Mouse (Mus musculus) heart, adult 2 months (tissue): ENCODE measurements at regions not wholly inside any gene's neighbourhood (a gene's known extent, or its start where the extent isn't known, plus 50 kb on each side); places are given as distances from the start of the nearest gene placed in this dataset.
A peak's percentile ranks its signal among the peaks of the same experiment; 100 is the strongest.
"Not testable (repeated sequence)": the region's sequence is repeated elsewhere in the genome, so short reads cannot be mapped to it uniquely, and the experiment has no call there.

Experiments
- DNase-seq, 2 experiments: peaks; one replicate each; pipeline ENCODE4 v3.0.0; 2021
- H3K27ac ChIP-seq: fragments of 200-600 bp; 2 replicates; pipeline ENCODE4 v1.8.1; 2022
- H3K27me3 ChIP-seq: fragments of 200-500 bp; 2 replicates; pipeline ENCODE4 v1.6.1; 2012; ENCODE audit warnings: mild to moderate bottlenecking, low read length, inconsistent platforms, mixed read lengths; ENCODE audit not compliant: control insufficient read depth, insufficient read depth
- H3K36me3 ChIP-seq: fragments of 200-500 bp; 2 replicates; pipeline ENCODE4 v1.6.1; 2012; ENCODE audit warnings: low read length, inconsistent platforms; ENCODE audit not compliant: control insufficient read depth, insufficient read depth
- H3K4me1 ChIP-seq: fragments of 200-500 bp; 2 replicates; pipeline ENCODE4 v1.6.1; 2011; ENCODE audit warnings: low read length; ENCODE audit not compliant: control insufficient read depth, insufficient read depth
- H3K4me3 ChIP-seq: fragments of 200-600 bp; 2 replicates; pipeline ENCODE4 v1.8.1; 2022
- H3K79me2 ChIP-seq: fragments of 200-500 bp; replicated peaks from 2 replicates; pipeline ENCODE4 v1.6.1; 2012; ENCODE audit warnings: mild to moderate bottlenecking, inconsistent platforms, low read length, moderate library complexity, mixed read lengths; ENCODE audit not compliant: control insufficient read depth, insufficient read depth
- H3K9ac ChIP-seq: fragments of 200-500 bp; 2 replicates; pipeline ENCODE4 v1.6.1; 2012; ENCODE audit warnings: low read depth, mild to moderate bottlenecking, control low read depth, inconsistent platforms, low read length, mixed read lengths
- CTCF ChIP-seq: fragments of 200-600 bp; IDR thresholded peaks from 2 replicates; pipeline ENCODE4 v1.8.1; 2022; ENCODE audit warnings: antibody characterized with exemption, mild to moderate bottlenecking, moderate library complexity
- EP300 ChIP-seq: fragments of 200-500 bp; IDR thresholded peaks from 2 replicates; pipeline ENCODE4 v1.6.1; 2011; ENCODE audit warnings: low read depth, low read length, control low read depth; ENCODE audit not compliant: insufficient read depth
- POLR2A ChIP-seq: fragments of 200-500 bp; IDR thresholded peaks from 2 replicates; pipeline ENCODE4 v1.6.1; 2011; ENCODE audit warnings: mild to moderate bottlenecking, low read depth, low read length, control low read depth; ENCODE audit not compliant: insufficient read depth
- WGBS: fragments of 180-500 bp; shearing (Covaris S2); methylation state at CpG from one replicate; pipeline ENCODE4 v1.1.7; 2018; 5-methylcytosine and 5-hydroxymethylcytosine counted together
- intact Hi-C: fragments of 180-260 bp; cut with DNase I; formaldehyde crosslinking; loops from one replicate; pipeline ENCODE4 v1.15.1; 2025

- no peak overlapping the region for H3K27ac ChIP-seq
- no peak overlapping the region for H3K4me3 ChIP-seq
- H3K79me2 ChIP-seq: no peaks in the 10 kb centered on the region
- intact Hi-C loops: no loop called here
- WGBS: 47% methylated on average over 2 of the region's 2 CpGs
- peak; percentile 47 for TF ChIP-seq CTCF
- TF ChIP-seq POLR2A: no peak
- TF ChIP-seq EP300: no peak
- no peak overlapping the region for H3K9ac ChIP-seq
- H3K27me3 ChIP-seq: no peaks in the 10 kb centered on the region
- no peaks in the 10 kb centered on the region for H3K36me3 ChIP-seq
- no peaks in the 10 kb centered on the region for H3K4me1 ChIP-seq
- DNase-seq: no peak
Observed at GRCm38 (mm10) chr6:64973968-64974367, 68.4 kb upstream of the Smarcad1 start.

GRCm38 (mm10) chr6:64974453-64974852 lies 67.9 kb upstream of the Smarcad1 start:
- intact Hi-C loops, DNase-seq: not testable (repeated sequence)
- 76% methylated on average over 1 of the region's 1 CpGs for WGBS

GRCm38 (mm10) chr6:64982132-64982531 lies 60.3 kb upstream of the Smarcad1 start:
- no peak overlapping the region for H3K27ac ChIP-seq
- 56% methylated on average over 2 of the region's 2 CpGs for WGBS
- intact Hi-C loops: no loop called here
- H3K4me3 ChIP-seq: no peak overlapping the region
- no peaks in the 10 kb centered on the region for H3K79me2 ChIP-seq
- no peaks in the 10 kb centered on the region for H3K27me3 ChIP-seq
- no peak overlapping the region for H3K9ac ChIP-seq
- no peaks in the 10 kb centered on the region for H3K36me3 ChIP-seq
- no peak for TF ChIP-seq EP300
- no peak for TF ChIP-seq CTCF
- TF ChIP-seq POLR2A: no peak
- no peak for DNase-seq
- no peaks in the 10 kb centered on the region for H3K4me1 ChIP-seq

More at GRCm38 (mm10) chr6:64974453-64974852, 67.9 kb upstream of the Smarcad1 start:
- H3K79me2 ChIP-seq, H3K27ac ChIP-seq, H3K9ac ChIP-seq, H3K36me3 ChIP-seq, H3K27me3 ChIP-seq, H3K4me3 ChIP-seq, H3K4me1 ChIP-seq: not testable (repeated sequence)
